Mouse (Mus musculus) kidney, embryonic 15.5 days (tissue): ENCODE results near the gene Itch. TPM values are rescaled to one million over a fixed set of nuclear protein-coding genes. Genes with fewer than 3 reads are reported as not detected.
A peak's percentile ranks its signal among the peaks of the same experiment; 100 is the strongest.
"Not testable (repeated sequence)": the region's sequence is repeated elsewhere in the genome, so short reads cannot be mapped to it uniquely, and the experiment has no call there.

Experiments
- ATAC-seq: fragments of 200-750 bp; cut with Nextera tagmentation; replicated peaks from 2 replicates; pipeline ENCODE4 v1.8.0; 2017; ENCODE audit warnings: moderate TSS enrichment; ENCODE audit not compliant: low FRiP score
- H3K27ac ChIP-seq: fragments of 300-500 bp; sonication (generic); 2 replicates; pipeline ENCODE4 v1.5.1; 2015; ENCODE audit warnings: mild to moderate bottlenecking, inconsistent platforms
- H3K27me3 ChIP-seq: fragments of 300-500 bp; sonication (generic); 2 replicates; pipeline ENCODE4 v1.6.1; 2015; ENCODE audit warnings: inconsistent platforms
- H3K36me3 ChIP-seq: fragments of 300-500 bp; sonication (generic); 2 replicates; pipeline ENCODE4 v1.6.1; 2015; ENCODE audit warnings: inconsistent platforms
- H3K4me1 ChIP-seq: fragments of 300-500 bp; sonication (generic); 2 replicates; pipeline ENCODE4 v1.6.1; 2015; ENCODE audit warnings: inconsistent platforms
- H3K4me2 ChIP-seq: fragments of 300-500 bp; sonication (generic); 2 replicates; pipeline ENCODE4 v1.6.1; 2015; ENCODE audit warnings: moderate library complexity, mild to moderate bottlenecking, inconsistent platforms
- H3K4me3 ChIP-seq: fragments of 300-500 bp; sonication (generic); replicated peaks from 2 replicates; pipeline ENCODE4 v1.5.1; 2015; ENCODE audit warnings: mild to moderate bottlenecking, inconsistent platforms
- H3K9ac ChIP-seq: fragments of 300-500 bp; sonication (generic); 2 replicates; pipeline ENCODE4 v1.6.1; 2015; ENCODE audit warnings: mild to moderate bottlenecking, inconsistent platforms
- H3K9me3 ChIP-seq: fragments of 300-500 bp; sonication (generic); replicated peaks from 2 replicates; pipeline ENCODE4 v1.6.1; 2016; ENCODE audit warnings: inconsistent platforms
- WGBS: fragments of 180-500 bp; shearing (Covaris S2); methylation state at CpG from one replicate; pipeline ENCODE4 v1.1.7; 2015; ENCODE audit warnings: mixed read lengths; 5-methylcytosine and 5-hydroxymethylcytosine counted together
- polyA plus RNA-seq: library from polyadenylated mRNA; unstranded; fragments of >200 nt; fragmentation: Nextera tagmentation; extraction: Ambion mirVana; gene quantifications from 2 replicates; pipeline ENCODE4 v1.2.1, GENCODE M21; 2015

Gene Itch
- polyA plus RNA-seq, 1 experiment from 2014 or later: 63.1 TPM

DNA sequence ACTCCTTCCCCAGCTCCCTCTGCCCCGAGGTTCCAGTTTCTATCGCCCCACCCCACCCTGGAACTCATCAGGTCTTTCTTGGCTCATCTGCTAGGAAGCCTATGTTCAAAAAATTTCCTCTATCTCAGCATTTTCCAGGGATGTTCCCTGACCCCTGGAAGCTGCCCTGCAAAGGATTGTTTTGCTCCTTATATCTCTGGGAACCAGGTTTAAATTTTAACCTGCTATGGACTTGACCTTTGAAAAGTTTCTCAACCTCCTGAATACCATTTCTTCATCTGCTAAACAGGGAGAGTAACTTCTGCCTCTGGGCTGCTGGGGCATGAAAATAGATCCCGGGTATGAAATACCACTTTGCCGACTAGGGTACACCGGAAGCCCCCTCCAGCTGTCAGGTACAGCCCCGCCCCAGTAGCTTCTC lies 31.5 kb upstream of the Itch start:
- no peak overlapping the region for H3K9ac ChIP-seq
- H3K36me3 ChIP-seq: no peaks in the 10 kb centered on the region
- H3K9me3 ChIP-seq: no peaks in the 10 kb centered on the region
- H3K27ac ChIP-seq: peak overlapping the region; percentile 67; the same call in 1 of the 2 replicates
- H3K4me3 ChIP-seq: no peak overlapping the region
- peak; percentile 58; the same call in 1 of the 2 replicates for ATAC-seq
- 52% methylated on average over 6 of the region's 6 CpGs for WGBS
- no peaks in the 10 kb centered on the region for H3K27me3 ChIP-seq
- H3K4me1 ChIP-seq: 0 out of 2 replicates have a peak, but pooled peaks cover 10% of the 10 kb centered on the region
- no peak overlapping the region for H3K4me2 ChIP-seq

DNA sequence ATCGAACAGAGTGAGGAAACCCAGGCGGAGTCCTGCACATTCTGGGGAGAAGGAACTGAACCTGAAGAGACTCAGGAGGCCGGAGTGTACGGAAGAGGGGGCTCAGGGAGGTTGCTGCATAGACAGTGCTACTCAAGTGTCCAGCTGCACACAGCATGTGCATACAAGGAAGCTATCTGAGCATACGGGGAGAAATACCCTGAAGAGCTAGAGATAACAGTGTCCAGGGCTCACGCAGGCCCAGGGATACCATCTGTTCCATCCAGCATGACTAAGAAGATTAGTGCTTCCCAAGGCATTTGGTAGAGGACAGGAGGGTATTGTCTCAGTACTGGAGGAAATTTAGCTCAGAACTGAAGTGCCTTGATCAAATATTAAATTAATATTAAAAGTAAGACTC lies 29.7 kb upstream of the Itch start:
- no peak overlapping the region for H3K4me3 ChIP-seq
- no peak overlapping the region for H3K27ac ChIP-seq
- no peak for ATAC-seq
- no peak overlapping the region for H3K9ac ChIP-seq
- 88% methylated on average over 6 of the region's 6 CpGs for whole genome bisulfite sequencing
- no peaks in the 10 kb centered on the region for H3K9me3 ChIP-seq
- no peaks in the 10 kb centered on the region for H3K27me3 ChIP-seq
- H3K36me3 ChIP-seq: no peaks in the 10 kb centered on the region
- no peak overlapping the region for H3K4me2 ChIP-seq
- 0 out of 2 replicates have a peak, but pooled peaks cover 10% of the 10 kb centered on the region for H3K4me1 ChIP-seq

DNA sequence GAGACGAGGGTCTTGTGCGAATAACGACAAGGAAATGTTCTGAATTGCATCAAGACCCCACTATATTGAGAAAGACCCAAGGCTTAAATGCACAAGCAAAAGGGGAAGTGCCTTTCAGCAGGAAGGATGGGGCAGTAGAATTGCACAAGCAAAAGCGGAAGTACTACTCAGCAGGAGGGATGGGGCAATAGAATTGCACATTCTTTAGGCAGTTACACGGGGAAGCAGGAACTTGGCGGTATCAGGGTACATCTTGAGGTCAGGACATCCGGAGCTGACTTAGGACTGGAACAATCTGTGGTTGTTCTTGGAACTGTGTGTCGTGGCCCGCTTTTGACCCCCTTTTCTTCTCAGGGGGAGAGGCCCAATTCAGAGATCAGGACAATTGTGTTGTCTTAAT lies 26.0 kb upstream of the Itch start:
- H3K36me3 ChIP-seq, H3K9ac ChIP-seq, ATAC-seq, H3K4me3 ChIP-seq, H3K4me2 ChIP-seq, H3K27ac ChIP-seq, H3K4me1 ChIP-seq, H3K27me3 ChIP-seq, H3K9me3 ChIP-seq: not testable (repeated sequence)
- WGBS: 80% methylated on average over 9 of the region's 9 CpGs

DNA sequence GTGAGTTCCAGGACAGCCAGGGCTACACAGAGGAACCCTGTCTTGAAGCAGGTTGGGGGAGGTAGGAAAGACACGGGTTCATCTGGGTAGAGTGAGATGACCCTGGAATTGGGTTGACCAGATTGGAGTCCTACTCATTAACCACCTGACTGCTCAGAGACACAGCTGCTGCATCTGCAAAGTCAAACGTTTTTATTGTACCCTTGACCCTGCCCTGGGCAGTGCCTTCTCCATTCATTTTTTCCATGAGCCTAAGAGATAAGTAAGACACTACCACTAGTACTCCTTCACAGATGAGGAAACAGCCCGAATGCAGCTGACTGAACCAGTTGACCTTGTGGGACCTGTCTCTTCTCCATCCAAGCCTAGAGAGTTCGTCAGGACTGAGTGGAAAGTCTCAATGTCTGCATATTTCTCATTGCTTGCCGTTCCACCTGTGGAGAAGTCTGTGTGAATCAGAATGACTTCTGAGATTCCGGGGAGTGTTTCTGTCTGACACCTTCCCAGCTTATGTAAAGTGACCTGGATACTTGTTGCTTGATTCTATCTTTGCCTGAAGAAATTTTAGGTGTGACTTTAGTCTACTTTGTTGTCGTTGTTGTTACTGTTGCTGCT lies 18.0 kb upstream of the Itch start:
- 62% methylated on average over 7 of the region's 7 CpGs for whole genome bisulfite sequencing
- no peak overlapping the region for H3K4me3 ChIP-seq
- no peak overlapping the region for H3K4me2 ChIP-seq
- no peak overlapping the region for H3K9ac ChIP-seq
- no peak overlapping the region for H3K27ac ChIP-seq
- ATAC-seq: no peak
- no peaks in the 10 kb centered on the region for H3K27me3 ChIP-seq
- H3K9me3 ChIP-seq: no peaks in the 10 kb centered on the region; the same call in 1 of the 2 replicates
- no peaks in the 10 kb centered on the region for H3K36me3 ChIP-seq
- H3K4me1 ChIP-seq: no peaks in the 10 kb centered on the region

- peak overlapping the region; percentile 95 for H3K4me3 ChIP-seq
- H3K4me1 ChIP-seq: peaks cover 21% of the 10 kb centered on the region
- no peaks in the 10 kb centered on the region for H3K27me3 ChIP-seq
- H3K9me3 ChIP-seq: no peaks in the 10 kb centered on the region
- H3K4me2 ChIP-seq: peak overlapping the region; percentile 65
- WGBS: under 1% methylated on average over 18 of the region's 18 CpGs
- peaks cover 16% of the 10 kb centered on the region for H3K36me3 ChIP-seq
- H3K9ac ChIP-seq: peak overlapping the region; percentile 97
- peak overlapping the region; percentile 92 for H3K27ac ChIP-seq
- peak; percentile 50 for ATAC-seq
Observed at GRCm38 (mm10) chr2:155133977-155134860, 910 bp downstream of the Itch start.

DNA sequence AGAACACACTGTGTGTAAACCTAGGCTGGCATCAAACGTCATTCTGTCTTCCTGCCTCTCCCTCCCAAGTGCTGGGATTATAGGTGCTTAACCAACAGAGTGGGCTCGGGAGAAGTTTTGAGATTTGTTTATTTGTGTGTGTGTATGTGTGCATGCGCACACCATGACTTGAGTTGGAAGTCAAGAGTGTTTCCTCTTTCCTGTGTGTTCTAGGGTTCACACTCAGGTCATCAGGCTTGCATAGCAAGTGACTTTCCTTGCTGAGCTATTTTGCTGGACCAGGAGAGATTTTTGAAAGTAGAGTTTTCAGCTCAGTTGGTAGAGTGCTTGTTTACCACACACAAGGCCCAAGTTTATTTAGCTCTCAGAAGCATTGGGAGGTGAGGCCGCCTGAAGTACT lies 1.8 kb downstream of the Itch start:
- Histone ChIP-seq H3K9me3 (no peaks in the 10 kb centered on the region), H3K4me3 (peak overlapping the region; percentile 10; the same call in 1 of the 2 replicates), H3K4me2 (peak overlapping the region; percentile 65), H3K9ac (no peak overlapping the region), H3K36me3 (peaks cover 25% of the 10 kb centered on the region), H3K4me1 (peaks cover 21% of the 10 kb centered on the region), H3K27me3 (no peaks in the 10 kb centered on the region), H3K27ac (0 out of 2 replicates have a peak overlapping the region, but pooled peaks have one; percentile 3)
- no peak for ATAC-seq
- WGBS: 56% methylated on average over 4 of the region's 4 CpGs

GRCm38 (mm10) chr2:155135534-155135933 lies 2.2 kb downstream of the Itch start:
- H3K9me3 ChIP-seq: no peaks in the 10 kb centered on the region
- peaks cover 29% of the 10 kb centered on the region for H3K36me3 ChIP-seq
- no peak for ATAC-seq
- peaks cover 21% of the 10 kb centered on the region for H3K4me1 ChIP-seq
- H3K9ac ChIP-seq: no peak overlapping the region
- WGBS: 83% methylated on average over 1 of the region's 1 CpGs
- H3K4me2 ChIP-seq: peak overlapping the region; percentile 65
- H3K27me3 ChIP-seq: no peaks in the 10 kb centered on the region
- 0 out of 2 replicates have a peak overlapping the region, but pooled peaks have one; percentile 3 for H3K27ac ChIP-seq
- peak overlapping the region; percentile 10; the same call in 1 of the 2 replicates for H3K4me3 ChIP-seq

DNA sequence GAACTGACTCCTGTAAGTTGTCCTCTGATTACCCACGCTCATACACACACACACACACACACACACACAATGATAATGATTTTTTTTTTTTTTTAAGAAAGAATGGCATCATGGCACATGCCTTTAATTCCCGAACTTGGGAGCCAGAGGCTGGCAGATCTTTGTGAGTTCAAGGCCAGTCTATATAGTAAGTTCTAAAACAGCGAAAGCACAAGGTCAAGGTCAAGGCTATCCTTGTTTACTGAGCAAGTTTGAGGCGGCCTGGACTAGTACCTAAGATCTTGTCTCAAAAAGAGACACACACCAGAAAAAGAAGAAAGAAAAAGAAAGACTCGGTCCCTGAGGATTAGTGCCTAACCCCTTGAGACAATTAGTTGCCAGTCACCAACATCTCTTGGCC lies 7.7 kb downstream of the Itch start:
- Histone ChIP-seq H3K4me2 (no peak overlapping the region), H3K36me3 (peaks cover 82% of the 10 kb centered on the region), H3K9ac (no peak overlapping the region), H3K9me3 (peaks cover 7% of the 10 kb centered on the region; the same call in 1 of the 2 replicates), H3K27ac (no peak overlapping the region), H3K4me1 (peaks cover 5% of the 10 kb centered on the region), H3K27me3 (no peaks in the 10 kb centered on the region), H3K4me3 (no peak overlapping the region)
- ATAC-seq: no peak
- WGBS: 93% methylated on average over 5 of the region's 5 CpGs

GRCm38 (mm10) chr2:155142025-155142555 lies 8.8 kb downstream of the Itch start:
- Histone ChIP-seq H3K9ac (no peak overlapping the region), H3K4me1 (no peaks in the 10 kb centered on the region), H3K27me3 (no peaks in the 10 kb centered on the region), H3K4me2 (no peak overlapping the region), H3K9me3 (peaks cover 7% of the 10 kb centered on the region; the same call in 1 of the 2 replicates), H3K4me3 (no peak overlapping the region), H3K27ac (no peak overlapping the region), H3K36me3 (peaks cover 92% of the 10 kb centered on the region)
- ATAC-seq: no peak

DNA sequence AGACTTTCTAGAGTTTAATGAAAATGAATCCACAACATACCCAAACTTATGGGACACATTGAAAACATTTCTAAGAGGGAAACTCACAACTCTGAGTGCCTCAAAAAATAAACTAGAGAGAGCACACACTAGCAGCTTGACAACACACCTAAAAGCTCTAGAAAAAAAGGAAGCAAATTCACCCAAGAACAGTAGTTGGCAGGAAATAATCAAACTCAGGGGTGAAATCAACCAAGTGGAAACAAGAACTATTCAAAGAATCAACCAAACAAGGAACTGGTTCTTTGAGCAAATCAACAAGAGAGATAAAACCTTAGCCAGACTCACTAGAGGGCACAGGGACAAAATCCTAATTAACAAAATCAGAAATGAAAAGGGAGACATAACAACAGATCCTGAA lies 16.0 kb downstream of the Itch start:
- not testable (repeated sequence) for H3K4me1 ChIP-seq, H3K27me3 ChIP-seq, H3K4me2 ChIP-seq, H3K9ac ChIP-seq, H3K27ac ChIP-seq, ATAC-seq, H3K9me3 ChIP-seq, H3K4me3 ChIP-seq
- H3K36me3 ChIP-seq: peaks cover 43% of the 10 kb centered on the region

- Histone ChIP-seq H3K9ac (no peak overlapping the region), H3K4me2 (no peak overlapping the region), H3K9me3 (no peaks in the 10 kb centered on the region), H3K36me3 (peaks cover 83% of the 10 kb centered on the region), H3K4me1 (no peaks in the 10 kb centered on the region), H3K27ac (no peak overlapping the region), H3K4me3 (no peak overlapping the region), H3K27me3 (no peaks in the 10 kb centered on the region)
- 73% methylated on average over 2 of the region's 2 CpGs for WGBS
- no peak for ATAC-seq
Observed at GRCm38 (mm10) chr2:155207419-155207818, 74.1 kb downstream of the Itch start.

DNA sequence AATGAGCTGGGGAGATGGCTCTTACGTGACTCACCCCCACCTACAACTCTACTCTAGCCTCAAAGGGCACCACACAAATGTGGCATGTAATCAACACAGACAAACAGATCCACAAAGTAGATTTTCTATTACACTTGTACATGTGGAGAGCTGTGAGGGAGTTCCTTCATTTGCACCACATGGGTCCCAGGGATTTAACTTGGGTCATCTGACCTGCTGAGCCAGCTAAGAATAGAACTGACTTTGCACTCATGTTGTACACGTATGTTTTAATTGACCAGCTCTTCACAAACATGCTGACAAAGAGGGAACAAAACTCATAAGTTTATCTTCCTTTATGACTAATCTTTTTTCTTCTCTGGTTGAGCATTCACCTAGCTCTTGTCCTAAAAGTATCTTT lies 89.8 kb downstream of the Itch start:
- Histone ChIP-seq H3K36me3 (peaks cover 93% of the 10 kb centered on the region), H3K27me3 (no peaks in the 10 kb centered on the region), H3K4me1 (no peaks in the 10 kb centered on the region), H3K9me3 (no peaks in the 10 kb centered on the region), H3K4me2 (no peak overlapping the region), H3K9ac (no peak overlapping the region), H3K4me3 (no peak overlapping the region), H3K27ac (no peak overlapping the region)
- 88% methylated on average over 2 of the region's 2 CpGs for WGBS
- no peak for ATAC-seq
